Mouse (Mus musculus) adrenal gland, adult 18-20 months (tissue): ENCODE data around the gene Rab21. TPM values are rescaled to one million over a fixed set of nuclear protein-coding genes. Genes with fewer than 3 reads are reported as not detected.

ENCODE experiments used
- DNase-seq, 2 experiments: peaks; one replicate each; pipeline ENCODE4 v3.0.0; 2021 to 2022; ENCODE audit warnings: low spot score in 2 of 2
- total RNA-seq, 2 experiments: library from RNA; stranded (reverse); gene quantifications; 1 replicate in 1 of 2; 2 replicates in 1 of 2; pipeline ENCODE4 v1.2.3; 2021

Rab21 gene
- total RNA-seq, 2 experiments from 2014 or later = 54.8 to 61.1 TPM

GRCm38 (mm10) chr10:115288856-115289255, 26.5 kb downstream of the Rab21 start:
- no peak for DNase-seq

GRCm38 (mm10) chr10:115284170-115284569, 31.2 kb downstream of the Rab21 start:
- DNase-seq = no peak

GRCm38 (mm10) chr10:115281381-115281780, 34.0 kb downstream of the Rab21 start:
- no peak for DNase-seq

DNA sequence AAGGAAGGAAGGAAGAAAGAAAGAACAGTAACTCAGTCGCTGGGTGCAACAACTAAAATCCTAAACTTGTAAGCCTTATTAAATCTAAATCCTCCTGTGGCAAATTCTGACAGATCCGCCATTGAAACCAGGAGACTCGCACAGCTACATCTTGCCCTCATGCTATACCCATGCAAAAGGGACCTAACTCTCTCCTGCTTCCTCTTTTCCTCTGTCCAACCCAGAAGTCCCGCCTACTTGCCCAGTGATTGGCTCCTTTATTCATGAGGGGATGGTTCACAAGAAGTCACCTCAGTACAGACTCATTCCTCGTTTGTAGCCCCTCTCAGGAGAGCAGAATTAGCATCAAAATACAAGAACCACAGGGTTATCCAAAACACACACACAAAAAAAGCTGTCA, 43.7 kb downstream of the Rab21 start:
- DNase-seq = no peak

GRCm38 (mm10) chr10:115270612-115271390, 44.6 kb downstream of the Rab21 start:
- DNase-seq = no peak

DNA sequence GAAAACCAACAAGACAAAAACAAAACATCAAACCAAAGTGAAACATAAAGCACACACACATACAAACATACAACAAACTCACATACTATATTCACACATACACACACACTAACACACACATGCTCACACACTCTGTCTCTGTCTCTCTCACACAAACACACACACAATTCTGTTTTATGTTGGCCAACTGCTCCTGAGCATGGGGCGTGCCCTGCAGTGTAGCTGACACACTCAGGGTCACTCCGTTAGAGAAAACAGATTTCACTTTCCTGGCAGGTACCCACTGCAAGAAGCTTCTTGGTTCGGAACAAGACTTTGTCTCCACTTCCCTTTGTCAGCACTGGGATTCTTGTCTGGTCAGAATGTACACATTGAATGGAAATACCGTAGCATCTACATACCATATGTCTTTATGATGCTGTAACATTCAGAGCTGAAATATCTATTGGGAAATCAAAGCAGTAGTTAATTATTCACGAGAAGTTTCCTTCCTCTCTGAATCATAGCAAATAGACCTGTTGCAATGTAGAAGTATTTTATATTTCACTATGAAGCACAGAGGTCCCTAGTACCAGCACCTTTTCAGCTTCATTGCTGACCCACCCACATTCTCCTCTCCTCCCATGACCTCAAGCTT, 52.4 kb downstream of the Rab21 start:
- DNase-seq = peak in 1 of 2 experiments; percentile 20

GRCm38 (mm10) chr10:115262261-115262660, 53.1 kb downstream of the Rab21 start:
- DNase-seq = no peak

DNA sequence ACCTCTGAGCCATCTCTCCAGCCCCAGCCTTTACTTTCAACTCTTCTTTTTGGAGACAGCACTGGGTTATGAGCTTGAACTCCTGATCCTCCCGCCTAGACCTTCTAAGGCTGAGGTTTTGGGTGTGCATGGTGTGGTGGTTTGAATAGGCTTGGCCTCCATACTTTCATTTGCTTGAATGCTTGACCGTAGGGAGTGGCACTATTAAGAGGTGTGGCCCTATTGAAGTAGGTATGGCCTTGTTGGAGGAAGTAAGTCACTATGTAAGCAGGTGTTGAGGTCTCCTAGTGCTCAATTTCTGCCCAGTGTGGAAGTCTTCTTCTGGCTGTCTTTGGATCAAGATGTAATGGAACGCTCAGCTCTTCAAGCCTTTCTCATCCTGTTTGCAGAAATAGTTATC, 54.0 kb downstream of the Rab21 start:
- no peak for DNase-seq

DNA sequence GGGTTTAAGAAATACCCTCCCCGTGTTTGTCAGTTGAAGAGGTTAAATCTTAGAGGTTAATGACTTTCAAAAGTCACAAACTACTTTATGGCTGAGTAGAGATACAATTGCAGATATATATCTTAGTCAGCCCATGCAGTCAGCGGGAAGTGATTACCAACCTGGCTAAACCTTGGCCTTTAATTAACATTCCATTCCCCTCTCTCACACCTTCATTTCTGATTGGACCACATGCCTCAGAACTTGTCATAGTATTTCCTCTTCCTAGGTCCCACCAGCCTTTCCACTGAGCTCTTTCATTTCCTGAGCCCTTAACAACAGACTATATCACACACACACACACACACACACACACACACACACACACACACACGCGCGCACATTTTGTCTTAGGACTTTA, 59.2 kb downstream of the Rab21 start:
- DNase-seq = no peak

DNA sequence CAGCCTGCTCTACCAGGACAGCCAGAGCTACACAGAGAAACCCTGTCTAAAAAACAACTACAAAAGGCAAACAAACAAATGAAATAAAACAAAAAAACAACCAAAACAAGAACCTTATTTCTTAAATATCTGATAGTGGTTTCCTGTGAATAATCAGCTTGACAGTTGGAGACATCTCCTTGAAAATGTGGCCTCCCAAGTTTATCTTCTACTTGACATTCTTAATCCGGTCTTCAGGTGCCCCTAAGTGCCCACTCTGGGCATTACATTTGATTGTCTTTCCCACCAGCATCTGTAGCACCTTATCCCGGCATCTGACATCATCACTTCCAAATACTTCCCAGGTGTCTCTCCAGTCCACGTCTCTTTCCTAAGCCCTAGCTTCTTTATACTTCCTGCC, 61.9 kb downstream of the Rab21 start:
- DNase-seq = no peak

DNA sequence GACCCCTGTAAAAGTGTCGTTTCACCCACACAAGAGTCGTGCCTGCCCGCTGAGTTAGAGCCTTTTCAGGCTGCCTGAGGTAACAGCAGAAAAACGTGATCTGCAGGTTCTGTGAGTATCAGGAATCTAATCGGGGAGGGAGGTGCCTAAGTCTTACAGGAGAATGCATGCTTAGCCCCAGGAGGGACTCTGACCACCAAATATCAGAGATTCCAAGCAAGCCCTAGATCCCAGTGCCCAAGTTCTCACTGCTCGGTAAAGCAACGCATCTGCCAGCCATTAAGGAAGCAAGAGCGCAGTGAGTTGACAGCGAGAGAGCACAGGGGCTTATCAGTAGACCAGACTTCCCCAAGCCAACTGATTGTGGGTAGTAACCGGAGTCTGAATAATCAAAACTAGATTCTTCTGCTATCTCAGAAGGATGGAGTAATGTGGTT, 63.1 kb downstream of the Rab21 start:
- DNase-seq = no peak

DNA sequence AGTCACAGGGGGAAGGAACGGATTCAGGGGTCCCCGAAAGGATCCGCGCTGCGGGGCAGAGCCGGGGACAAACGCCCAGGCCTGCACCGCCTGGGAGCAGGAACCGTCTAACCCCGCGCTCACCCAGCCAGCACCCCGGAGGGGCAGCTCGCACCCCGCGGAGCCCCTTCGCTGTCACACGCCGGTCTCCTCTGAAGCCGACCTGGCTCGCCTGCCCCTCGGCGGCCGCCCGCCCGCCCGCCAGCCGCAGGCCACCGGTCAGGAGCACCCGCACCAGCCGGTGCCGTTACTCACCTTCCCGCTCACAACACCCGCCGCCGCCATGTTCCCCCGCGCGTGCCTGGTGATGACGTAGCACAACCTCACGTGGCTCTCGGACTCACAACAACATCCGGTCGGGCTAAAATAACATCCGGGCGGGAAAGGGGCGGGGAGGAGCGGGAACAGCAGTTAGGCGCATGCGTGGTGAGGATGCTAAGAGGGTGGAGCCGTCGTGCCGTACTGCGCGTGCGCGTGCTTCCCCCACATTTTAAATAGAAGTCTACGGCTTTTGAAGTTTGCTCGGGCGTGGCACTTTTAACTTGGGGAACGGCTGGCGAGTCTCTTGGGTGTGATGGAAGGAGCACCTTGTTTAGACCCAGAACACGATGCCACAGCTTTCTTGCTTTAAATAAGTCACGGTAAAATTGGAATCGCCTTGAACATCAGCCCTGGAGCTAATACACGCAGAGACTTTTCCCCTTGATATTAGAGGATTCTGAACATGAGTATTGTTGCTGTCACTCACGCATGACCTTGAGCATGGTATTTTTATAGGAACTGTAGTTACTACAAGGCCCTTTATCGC, 64.1 kb downstream of the Rab21 start, which contains the start of gene Tbc1d15:
Gene Tbc1d15, minus strand, starts transcription at position 380 of the 847 bp plus-strand sequence.
- peak; percentile 97 for DNase-seq

- peak in 1 of 2 experiments; percentile 28 for DNase-seq
Measured at GRCm38 (mm10) chr10:115250235-115251087, 64.9 kb downstream of the Rab21 start.

GRCm38 (mm10) chr10:115248041-115248440, 67.4 kb downstream of the Rab21 start:
- no peak for DNase-seq

DNA sequence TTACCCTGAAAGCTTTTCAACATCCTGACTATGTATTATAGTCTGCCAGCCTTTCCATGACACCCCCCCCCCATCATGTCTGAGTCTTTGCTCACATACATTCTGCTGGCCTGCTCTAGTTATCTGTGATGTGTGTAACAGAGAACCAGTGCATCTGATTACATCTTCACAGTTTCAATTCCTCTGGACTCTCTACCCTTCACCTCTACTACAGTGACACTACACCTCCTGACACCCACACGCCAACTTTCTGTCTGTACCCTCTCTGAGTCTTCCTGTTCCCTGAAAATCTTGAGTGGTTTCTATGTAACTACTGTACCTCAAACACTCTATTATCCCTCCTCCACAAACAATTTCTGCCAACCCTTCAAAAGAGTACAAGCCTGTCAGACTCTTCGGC, 69.9 kb downstream of the Rab21 start:
- no peak for DNase-seq

DNA sequence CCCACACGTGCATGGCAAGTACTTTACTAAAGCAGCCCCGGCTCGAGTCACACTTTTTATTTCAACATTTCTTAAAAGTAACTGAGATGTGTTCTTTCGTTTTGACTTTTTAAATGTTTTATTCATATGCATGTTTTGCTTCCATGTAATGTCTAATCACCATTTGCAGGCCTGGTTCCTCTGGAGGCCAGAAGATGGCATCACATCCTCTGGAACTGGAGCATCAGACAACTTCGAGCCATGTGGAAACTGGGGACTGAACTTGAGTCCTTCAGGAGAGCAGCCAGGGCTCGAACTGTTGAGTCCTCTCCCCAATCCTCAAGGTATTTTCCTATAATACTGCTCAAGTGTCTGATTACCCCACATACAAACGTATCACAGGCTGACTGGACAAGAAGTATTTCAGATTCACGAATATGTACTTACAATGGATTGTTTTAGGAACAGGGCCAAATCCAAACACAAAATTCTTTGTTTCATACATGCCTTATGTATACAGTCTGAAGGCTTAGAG, 74.3 kb downstream of the Rab21 start:
- no peak for DNase-seq

DNA sequence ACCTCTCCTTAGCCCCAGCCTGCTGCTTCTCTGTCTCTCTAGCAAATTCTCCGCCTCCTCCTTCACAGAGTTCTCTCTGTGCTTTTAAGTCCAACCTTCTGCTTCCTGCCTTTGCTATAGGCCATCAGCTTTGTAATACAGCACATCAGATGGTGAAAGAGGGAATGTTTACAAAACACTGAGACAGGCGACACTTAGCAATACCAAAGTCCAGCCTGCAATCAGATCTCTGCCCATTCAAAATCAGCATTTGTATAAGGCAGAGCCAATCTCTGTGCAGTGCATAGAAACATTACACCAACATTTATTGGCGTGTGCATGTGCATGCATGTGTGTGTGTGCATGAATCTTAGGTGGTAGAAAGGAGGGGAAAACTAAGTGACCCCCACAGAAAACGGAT, 77.5 kb downstream of the Rab21 start:
- DNase-seq = no peak
